Mouse (Mus musculus): ENCODE results near the gene Mybph. TPM values are rescaled to one million over a fixed set of nuclear protein-coding genes. Genes with fewer than 3 reads are reported as not detected.

Mybph gene
- polyA plus RNA-seq, 1 experiment from 2014 or later, result 38.8 TPM

- Histone ChIP-seq H3K4me3 (replicated peaks) (peak overlapping the region; percentile 52), H3K27ac (no peak overlapping the region), H3K4me1 (replicated peaks) (peaks cover 24% of the 10 kb centered on the region), H3K9me3 (no peaks in the 10 kb centered on the region), H3K4me2 (peak overlapping the region; percentile 97), H3K9ac (replicated peaks) (peak overlapping the region; percentile 50), H3K36me3 (no peaks in the 10 kb centered on the region), H3K27me3 (peaks cover 59% of the 10 kb centered on the region)
- ATAC-seq (ENCODE audit: insufficient number of reproducible peaks, insufficient read depth, low FRiP score, low TSS enrichment, low read depth), result peak; percentile 35; the same call in 1 of the 2 replicates
- WGBS, result 2% methylated on average over 41 of the region's 41 CpGs
Measured at GRCm38 (mm10) chr1:134234455-134235390, 41.5 kb downstream of the Mybph start.

- WGBS, result 1% methylated on average over 33 of the region's 37 CpGs
- no peak for ATAC-seq (ENCODE audit: insufficient number of reproducible peaks, insufficient read depth, low FRiP score, low TSS enrichment, low read depth)
Measured at GRCm38 (mm10) chr1:134235391-134235921, 42.2 kb downstream of the Mybph start, which contains the start of gene Adora1. TSS of gene Adora1 (minus strand) at chr1:134235431.

GRCm38 (mm10) chr1:134236142-134236541 is 42.9 kb downstream of the Mybph start:
- H3K27me3 ChIP-seq, result peaks cover 59% of the 10 kb centered on the region
- H3K4me3 ChIP-seq (replicated peaks), result peak overlapping the region; percentile 52; the same call in 1 of the 2 replicates
- ATAC-seq (ENCODE audit: insufficient number of reproducible peaks, insufficient read depth, low FRiP score, low TSS enrichment, low read depth), result no peak

More at GRCm38 (mm10) chr1:134235391-134235921, 42.2 kb downstream of the Mybph start, which contains the start of gene Adora1:
- Histone ChIP-seq H3K4me2 (peak within 1 kb of the TSS; percentile 97), H3K27me3 (peaks cover 59% of the 10 kb centered on the region), H3K27ac (no peak within 1 kb of the TSS), H3K4me1 (replicated peaks) (peaks cover 24% of the 10 kb centered on the region), H3K36me3 (no peaks in the 10 kb centered on the region), H3K9ac (replicated peaks) (peak within 1 kb of the TSS; percentile 50), H3K9me3 (no peaks in the 10 kb centered on the region), H3K4me3 (replicated peaks) (peak within 1 kb of the TSS; percentile 52)

GRCm38 (mm10) chr1:134237438-134237837 is 44.2 kb downstream of the Mybph start:
- 90% methylated on average over 3 of the region's 3 CpGs for WGBS
- Histone ChIP-seq H3K36me3 (no peaks in the 10 kb centered on the region), H3K9me3 (no peaks in the 10 kb centered on the region), H3K27ac (no peak overlapping the region), H3K4me3 (replicated peaks) (no peak overlapping the region), H3K4me1 (replicated peaks) (peaks cover 23% of the 10 kb centered on the region), H3K4me2 (no peak overlapping the region), H3K27me3 (peaks cover 65% of the 10 kb centered on the region), H3K9ac (replicated peaks) (no peak overlapping the region)
- ATAC-seq (ENCODE audit: insufficient number of reproducible peaks, insufficient read depth, low FRiP score, low TSS enrichment, low read depth), result no peak

More at GRCm38 (mm10) chr1:134236142-134236541, 42.9 kb downstream of the Mybph start:
- 26% methylated on average over 3 of the region's 3 CpGs for WGBS
- H3K9me3 ChIP-seq, result no peaks in the 10 kb centered on the region
- peak overlapping the region; percentile 97; the same call in 1 of the 2 replicates for H3K4me2 ChIP-seq
- no peaks in the 10 kb centered on the region for H3K36me3 ChIP-seq
- no peak overlapping the region for H3K27ac ChIP-seq
- H3K4me1 ChIP-seq (replicated peaks), result peaks cover 24% of the 10 kb centered on the region
- no peak overlapping the region for H3K9ac ChIP-seq (replicated peaks)

GRCm38 (mm10) chr1:134240701-134241100 is 47.5 kb downstream of the Mybph start:
- ATAC-seq (ENCODE audit: insufficient number of reproducible peaks, insufficient read depth, low FRiP score, low TSS enrichment, low read depth), result no peak
- 83% methylated on average over 9 of the region's 9 CpGs for WGBS
- H3K4me3 ChIP-seq (replicated peaks), result no peak overlapping the region
- H3K27ac ChIP-seq, result no peak overlapping the region
- H3K36me3 ChIP-seq, result no peaks in the 10 kb centered on the region
- no peak overlapping the region for H3K4me2 ChIP-seq
- no peak overlapping the region for H3K9ac ChIP-seq (replicated peaks)
- peaks cover 36% of the 10 kb centered on the region for H3K27me3 ChIP-seq
- H3K9me3 ChIP-seq, result no peaks in the 10 kb centered on the region
- peaks cover 4% of the 10 kb centered on the region; the same call in 1 of the 2 replicates for H3K4me1 ChIP-seq (replicated peaks)

GRCm38 (mm10) chr1:134241298-134241697 is 48.0 kb downstream of the Mybph start:
- Histone ChIP-seq H3K36me3 (no peaks in the 10 kb centered on the region), H3K4me3 (replicated peaks) (no peak overlapping the region), H3K9ac (replicated peaks) (no peak overlapping the region), H3K9me3 (no peaks in the 10 kb centered on the region), H3K4me2 (no peak overlapping the region), H3K27me3 (peaks cover 30% of the 10 kb centered on the region), H3K27ac (no peak overlapping the region), H3K4me1 (replicated peaks) (peaks cover 3% of the 10 kb centered on the region; the same call in 1 of the 2 replicates)
- WGBS, result 79% methylated on average over 8 of the region's 8 CpGs
- ATAC-seq (ENCODE audit: insufficient number of reproducible peaks, insufficient read depth, low FRiP score, low TSS enrichment, low read depth), result no peak

- H3K9ac ChIP-seq (replicated peaks), result no peak overlapping the region
- no peak overlapping the region for H3K27ac ChIP-seq
- H3K4me1 ChIP-seq (replicated peaks), result peaks cover 3% of the 10 kb centered on the region; the same call in 1 of the 2 replicates
- 63% methylated on average over 2 of the region's 2 CpGs for WGBS
- H3K27me3 ChIP-seq, result peaks cover 20% of the 10 kb centered on the region
- no peak for ATAC-seq (ENCODE audit: insufficient number of reproducible peaks, insufficient read depth, low FRiP score, low TSS enrichment, low read depth)
- H3K36me3 ChIP-seq, result no peaks in the 10 kb centered on the region
- no peak overlapping the region for H3K4me2 ChIP-seq
- no peaks in the 10 kb centered on the region for H3K9me3 ChIP-seq
- H3K4me3 ChIP-seq (replicated peaks), result no peak overlapping the region
Measured at GRCm38 (mm10) chr1:134242286-134242685, 49.0 kb downstream of the Mybph start.

GRCm38 (mm10) chr1:134243505-134243904 is 50.3 kb downstream of the Mybph start:
- no peak for ATAC-seq (ENCODE audit: insufficient number of reproducible peaks, insufficient read depth, low FRiP score, low TSS enrichment, low read depth)
- H3K4me2 ChIP-seq, result no peak overlapping the region
- H3K4me3 ChIP-seq (replicated peaks), result no peak overlapping the region
- H3K9ac ChIP-seq (replicated peaks), result no peak overlapping the region
- H3K36me3 ChIP-seq, result no peaks in the 10 kb centered on the region
- peaks cover 3% of the 10 kb centered on the region; the same call in 1 of the 2 replicates for H3K4me1 ChIP-seq (replicated peaks)
- H3K9me3 ChIP-seq, result no peaks in the 10 kb centered on the region
- WGBS, result 71% methylated on average over 6 of the region's 6 CpGs
- H3K27me3 ChIP-seq, result peaks cover 16% of the 10 kb centered on the region
- no peak overlapping the region for H3K27ac ChIP-seq

- H3K4me3 ChIP-seq (replicated peaks), result peak overlapping the region; percentile 20; the same call in 1 of the 2 replicates
- H3K9me3 ChIP-seq, result no peaks in the 10 kb centered on the region
- WGBS, result 21% methylated on average over 35 of the region's 35 CpGs
- no peaks in the 10 kb centered on the region for H3K36me3 ChIP-seq
- peaks cover 3% of the 10 kb centered on the region; the same call in 1 of the 2 replicates for H3K4me1 ChIP-seq (replicated peaks)
- H3K27me3 ChIP-seq, result peaks cover 13% of the 10 kb centered on the region
- H3K4me2 ChIP-seq, result peak overlapping the region; percentile 54
- peak; percentile 63; the same call in 1 of the 2 replicates for ATAC-seq (ENCODE audit: insufficient number of reproducible peaks, insufficient read depth, low FRiP score, low TSS enrichment, low read depth)
- H3K27ac ChIP-seq, result no peak overlapping the region
- H3K9ac ChIP-seq (replicated peaks), result peak overlapping the region; percentile 38; the same call in 1 of the 2 replicates
Measured at GRCm38 (mm10) chr1:134243948-134244914, 51.0 kb downstream of the Mybph start.

GRCm38 (mm10) chr1:134245004-134245717 is 51.9 kb downstream of the Mybph start:
- H3K4me2 ChIP-seq, result no peak overlapping the region

More at GRCm38 (mm10) chr1:134245004-134245717, 51.9 kb downstream of the Mybph start:
- Histone ChIP-seq H3K9ac (replicated peaks) (no peak overlapping the region), H3K9me3 (no peaks in the 10 kb centered on the region), H3K4me3 (replicated peaks) (no peak overlapping the region), H3K27ac (no peak overlapping the region), H3K4me1 (replicated peaks) (peaks cover 3% of the 10 kb centered on the region; the same call in 1 of the 2 replicates), H3K27me3 (peaks cover 13% of the 10 kb centered on the region), H3K36me3 (no peaks in the 10 kb centered on the region)
- 79% methylated on average over 14 of the region's 14 CpGs for WGBS
- peak; percentile 58 for ATAC-seq (ENCODE audit: insufficient number of reproducible peaks, insufficient read depth, low FRiP score, low TSS enrichment, low read depth)
